Mouse (Mus musculus): ENCODE measurements at regions not wholly inside any gene's neighbourhood (a gene's known extent, or its start where the extent isn't known, plus 50 kb on each side); places are given as distances from the start of the nearest gene placed in this dataset.

- no peak for DNase-seq (ENCODE audit: low spot score)
- H3K4me3 ChIP-seq = no peak overlapping the region
- H3K9me3 ChIP-seq (replicated peaks) = no peaks in the 10 kb centered on the region
- no peaks in the 10 kb centered on the region for H3K36me3 ChIP-seq
- no peak overlapping the region for H3K27ac ChIP-seq (replicated peaks)
- H3K4me1 ChIP-seq = peaks cover 9% of the 10 kb centered on the region
- H3K27me3 ChIP-seq (ENCODE audit: low read depth, poor library complexity, severe bottlenecking) = no peaks in the 10 kb centered on the region
These were observed 426.8 kb upstream of the 2610001J05Rik start for GRCm38 (mm10) chr6:14298167-14298566.

GRCm38 (mm10) chr6:14297428-14297827 is 426.1 kb upstream of the 2610001J05Rik start:
- Histone ChIP-seq H3K27ac (replicated peaks) (no peak overlapping the region), H3K4me3 (no peak overlapping the region), H3K4me1 (peaks cover 9% of the 10 kb centered on the region), H3K36me3 (no peaks in the 10 kb centered on the region), H3K9me3 (replicated peaks) (no peaks in the 10 kb centered on the region), H3K27me3 (ENCODE audit: low read depth, poor library complexity, severe bottlenecking) (no peaks in the 10 kb centered on the region)
- no peak for DNase-seq (ENCODE audit: low spot score)

GRCm38 (mm10) chr6:14290843-14291242 is 419.5 kb upstream of the 2610001J05Rik start:
- Histone ChIP-seq H3K36me3 (no peaks in the 10 kb centered on the region), H3K9me3 (replicated peaks) (no peaks in the 10 kb centered on the region), H3K4me3 (no peak overlapping the region), H3K4me1 (no peaks in the 10 kb centered on the region), H3K27ac (replicated peaks) (no peak overlapping the region), H3K27me3 (ENCODE audit: low read depth, poor library complexity, severe bottlenecking) (no peaks in the 10 kb centered on the region)
- 69% methylated on average over 1 of the region's 1 CpGs for WGBS
- DNase-seq (ENCODE audit: low spot score) = no peak

GRCm38 (mm10) chr6:14281476-14281875 is 410.2 kb upstream of the 2610001J05Rik start:
- Histone ChIP-seq H3K4me3 (no peak overlapping the region), H3K4me1 (no peaks in the 10 kb centered on the region), H3K36me3 (no peaks in the 10 kb centered on the region), H3K9me3 (replicated peaks) (no peaks in the 10 kb centered on the region), H3K27ac (replicated peaks) (no peak overlapping the region), H3K27me3 (ENCODE audit: low read depth, poor library complexity, severe bottlenecking) (no peaks in the 10 kb centered on the region)
- 98% methylated on average over 2 of the region's 2 CpGs for whole genome bisulfite sequencing
- DNase-seq (ENCODE audit: low spot score) = no peak

- Histone ChIP-seq H3K4me3 (no peak overlapping the region), H3K9me3 (replicated peaks) (no peaks in the 10 kb centered on the region), H3K4me1 (no peaks in the 10 kb centered on the region), H3K27me3 (ENCODE audit: low read depth, poor library complexity, severe bottlenecking) (no peaks in the 10 kb centered on the region), H3K36me3 (no peaks in the 10 kb centered on the region), H3K27ac (replicated peaks) (no peak overlapping the region)
- DNase-seq (ENCODE audit: low spot score) = no peak
- WGBS = 93% methylated on average over 1 of the region's 1 CpGs
These were observed 390.6 kb upstream of the 2610001J05Rik start for GRCm38 (mm10) chr6:14261941-14262340.

- no peak for DNase-seq (ENCODE audit: low spot score)
- no peaks in the 10 kb centered on the region for H3K9me3 ChIP-seq (replicated peaks)
These were observed 369.0 kb upstream of the 2610001J05Rik start for GRCm38 (mm10) chr6:14240331-14240730.

GRCm38 (mm10) chr6:14239151-14239550 is 367.8 kb upstream of the 2610001J05Rik start:
- Histone ChIP-seq H3K9me3 (replicated peaks) (no peaks in the 10 kb centered on the region), H3K4me1 (no peaks in the 10 kb centered on the region), H3K4me3 (no peak overlapping the region), H3K36me3 (no peaks in the 10 kb centered on the region), H3K27ac (replicated peaks) (no peak overlapping the region), H3K27me3 (ENCODE audit: low read depth, poor library complexity, severe bottlenecking) (no peaks in the 10 kb centered on the region)
- WGBS = 72% methylated on average over 2 of the region's 2 CpGs
- no peak for DNase-seq (ENCODE audit: low spot score)

More at GRCm38 (mm10) chr6:14240331-14240730, 369.0 kb upstream of the 2610001J05Rik start:
- no peak overlapping the region for H3K4me3 ChIP-seq
- H3K4me1 ChIP-seq = no peaks in the 10 kb centered on the region
- H3K27me3 ChIP-seq (ENCODE audit: low read depth, poor library complexity, severe bottlenecking) = no peaks in the 10 kb centered on the region
- H3K27ac ChIP-seq (replicated peaks) = no peak overlapping the region
- H3K36me3 ChIP-seq = no peaks in the 10 kb centered on the region

GRCm38 (mm10) chr6:14230823-14231222 is 359.5 kb upstream of the 2610001J05Rik start:
- H3K4me3 ChIP-seq = no peak overlapping the region

GRCm38 (mm10) chr6:14207509-14207908 is 336.2 kb upstream of the 2610001J05Rik start:
- DNase-seq (ENCODE audit: low spot score) = peak; percentile 45
- WGBS = 23% methylated on average over 2 of the region's 2 CpGs
- Histone ChIP-seq H3K4me3 (no peak overlapping the region), H3K4me1 (no peaks in the 10 kb centered on the region), H3K27ac (replicated peaks) (no peak overlapping the region), H3K27me3 (ENCODE audit: low read depth, poor library complexity, severe bottlenecking) (no peaks in the 10 kb centered on the region), H3K9me3 (replicated peaks) (no peaks in the 10 kb centered on the region), H3K36me3 (no peaks in the 10 kb centered on the region)

More at GRCm38 (mm10) chr6:14230823-14231222, 359.5 kb upstream of the 2610001J05Rik start:
- Histone ChIP-seq H3K9me3 (replicated peaks) (no peaks in the 10 kb centered on the region), H3K36me3 (no peaks in the 10 kb centered on the region), H3K27me3 (ENCODE audit: low read depth, poor library complexity, severe bottlenecking) (no peaks in the 10 kb centered on the region), H3K27ac (replicated peaks) (no peak overlapping the region), H3K4me1 (no peaks in the 10 kb centered on the region)
- WGBS = 95% methylated on average over 2 of the region's 2 CpGs
- no peak for DNase-seq (ENCODE audit: low spot score)

GRCm38 (mm10) chr6:14197107-14197506 is 325.8 kb upstream of the 2610001J05Rik start:
- Histone ChIP-seq H3K36me3 (no peaks in the 10 kb centered on the region), H3K27me3 (ENCODE audit: low read depth, poor library complexity, severe bottlenecking) (no peaks in the 10 kb centered on the region), H3K4me1 (no peaks in the 10 kb centered on the region), H3K4me3 (no peak overlapping the region), H3K27ac (replicated peaks) (no peak overlapping the region), H3K9me3 (replicated peaks) (no peaks in the 10 kb centered on the region)
- WGBS = 64% methylated on average over 3 of the region's 3 CpGs
- DNase-seq (ENCODE audit: low spot score) = no peak

GRCm38 (mm10) chr6:14195351-14195750 is 324.0 kb upstream of the 2610001J05Rik start:
- Histone ChIP-seq H3K4me1 (no peaks in the 10 kb centered on the region), H3K27ac (replicated peaks) (no peak overlapping the region), H3K36me3 (no peaks in the 10 kb centered on the region), H3K9me3 (replicated peaks) (no peaks in the 10 kb centered on the region), H3K4me3 (no peak overlapping the region), H3K27me3 (ENCODE audit: low read depth, poor library complexity, severe bottlenecking) (no peaks in the 10 kb centered on the region)
- WGBS = 88% methylated on average over 5 of the region's 5 CpGs
- DNase-seq (ENCODE audit: low spot score) = no peak

- no peak overlapping the region for H3K27ac ChIP-seq (replicated peaks)
- no peak overlapping the region for H3K4me3 ChIP-seq
- H3K36me3 ChIP-seq = no peaks in the 10 kb centered on the region
- no peaks in the 10 kb centered on the region for H3K9me3 ChIP-seq (replicated peaks)
- 84% methylated on average over 4 of the region's 4 CpGs for WGBS
- H3K27me3 ChIP-seq (ENCODE audit: low read depth, poor library complexity, severe bottlenecking) = no peaks in the 10 kb centered on the region
- H3K4me1 ChIP-seq = no peaks in the 10 kb centered on the region
- DNase-seq (ENCODE audit: low spot score) = no peak
These were observed 320.2 kb upstream of the 2610001J05Rik start for GRCm38 (mm10) chr6:14191387-14192023.

- H3K36me3 ChIP-seq = no peaks in the 10 kb centered on the region
- WGBS = 77% methylated on average over 2 of the region's 2 CpGs
- no peaks in the 10 kb centered on the region for H3K4me1 ChIP-seq
- H3K4me3 ChIP-seq = no peak overlapping the region
- peaks cover 6% of the 10 kb centered on the region for H3K9me3 ChIP-seq (replicated peaks)
- DNase-seq (ENCODE audit: low spot score) = no peak
- no peak overlapping the region for H3K27ac ChIP-seq (replicated peaks)
- H3K27me3 ChIP-seq (ENCODE audit: low read depth, poor library complexity, severe bottlenecking) = no peaks in the 10 kb centered on the region
These were observed 314.7 kb upstream of the 2610001J05Rik start for GRCm38 (mm10) chr6:14185921-14186420.

GRCm38 (mm10) chr6:14147370-14147769 is 276.1 kb upstream of the 2610001J05Rik start:
- H3K4me1 ChIP-seq = no peaks in the 10 kb centered on the region
- DNase-seq (ENCODE audit: low spot score) = no peak
- no peak overlapping the region for H3K4me3 ChIP-seq

More at GRCm38 (mm10) chr6:14147370-14147769, 276.1 kb upstream of the 2610001J05Rik start:
- H3K27me3 ChIP-seq (ENCODE audit: low read depth, poor library complexity, severe bottlenecking) = no peaks in the 10 kb centered on the region
- H3K27ac ChIP-seq (replicated peaks) = no peak overlapping the region
- no peaks in the 10 kb centered on the region for H3K9me3 ChIP-seq (replicated peaks)
- H3K36me3 ChIP-seq = no peaks in the 10 kb centered on the region
